Mouse (Mus musculus) cerebellum, adult 2 months (tissue): ENCODE results near the gene Adamtsl1.

ENCODE experiments used
- CTCF ChIP-seq: fragments of 200-500 bp; IDR thresholded peaks from 2 replicates; pipeline ENCODE4 v1.5.1; 2011; ENCODE audit warnings: low read depth, mild to moderate bottlenecking, control low read depth, low read length, moderate library complexity, borderline replicate concordance; ENCODE audit not compliant: insufficient read depth
- POLR2A ChIP-seq: fragments of 200-500 bp; IDR thresholded peaks from 2 replicates; pipeline ENCODE4 v1.6.1; 2011; ENCODE audit warnings: low read length, control low read depth, borderline replicate concordance; ENCODE audit not compliant: insufficient read depth

GRCm38 (mm10) chr4:86326003-86326402 lies 812.0 kb downstream of the Adamtsl1 start:
- TF ChIP-seq POLR2A (no peak), CTCF (no peak)
